Mouse (Mus musculus): ENCODE measurements around the gene Usp29. TPM values are rescaled to one million over a fixed set of nuclear protein-coding genes. Genes with fewer than 3 reads are reported as not detected.
"Not testable (repeated sequence)": the region's sequence is repeated elsewhere in the genome, so short reads cannot be mapped to it uniquely, and the experiment has no call there.

Usp29 gene
- total RNA-seq, 2 experiments from 2014 or later: not detected

GRCm38 (mm10) chr7:6759698-6760097 lies 29.3 kb downstream of the Usp29 start:
- ATAC-seq (replicated peaks; ENCODE audit: low FRiP score, low TSS enrichment, poor library complexity, severe bottlenecking): no peak

- ATAC-seq (replicated peaks; ENCODE audit: low FRiP score, low TSS enrichment, poor library complexity, severe bottlenecking): no peak
Measured at GRCm38 (mm10) chr7:6760170-6760569, 29.8 kb downstream of the Usp29 start.

GRCm38 (mm10) chr7:6765240-6765639 lies 34.9 kb downstream of the Usp29 start:
- no peak for ATAC-seq (replicated peaks; ENCODE audit: low FRiP score, low TSS enrichment, poor library complexity, severe bottlenecking)

- ATAC-seq (replicated peaks; ENCODE audit: low FRiP score, low TSS enrichment, poor library complexity, severe bottlenecking): no peak
Measured at GRCm38 (mm10) chr7:6770286-6770685, 39.9 kb downstream of the Usp29 start.

- ATAC-seq (replicated peaks; ENCODE audit: low FRiP score, low TSS enrichment, poor library complexity, severe bottlenecking): not testable (repeated sequence)
Measured at GRCm38 (mm10) chr7:6773865-6774413, 43.6 kb downstream of the Usp29 start.

- ATAC-seq (replicated peaks; ENCODE audit: low FRiP score, low TSS enrichment, poor library complexity, severe bottlenecking): no peak
Measured at GRCm38 (mm10) chr7:6776314-6777059, 46.1 kb downstream of the Usp29 start.

- ATAC-seq (replicated peaks; ENCODE audit: low FRiP score, low TSS enrichment, poor library complexity, severe bottlenecking): no peak
Measured at GRCm38 (mm10) chr7:6777107-6777506, 46.7 kb downstream of the Usp29 start.

GRCm38 (mm10) chr7:6777689-6778088 lies 47.3 kb downstream of the Usp29 start:
- ATAC-seq (replicated peaks; ENCODE audit: low FRiP score, low TSS enrichment, poor library complexity, severe bottlenecking): no peak

- ATAC-seq (replicated peaks; ENCODE audit: low FRiP score, low TSS enrichment, poor library complexity, severe bottlenecking): no peak
Measured at GRCm38 (mm10) chr7:6779172-6779571, 48.8 kb downstream of the Usp29 start.

- no peak for ATAC-seq (replicated peaks; ENCODE audit: low FRiP score, low TSS enrichment, poor library complexity, severe bottlenecking)
Measured at GRCm38 (mm10) chr7:6781541-6781940, 51.2 kb downstream of the Usp29 start.

GRCm38 (mm10) chr7:6784340-6785073 lies 54.1 kb downstream of the Usp29 start:
- no peak for ATAC-seq (replicated peaks; ENCODE audit: low FRiP score, low TSS enrichment, poor library complexity, severe bottlenecking)

- ATAC-seq (replicated peaks; ENCODE audit: low FRiP score, low TSS enrichment, poor library complexity, severe bottlenecking): no peak
Measured at GRCm38 (mm10) chr7:6787000-6787399, 56.6 kb downstream of the Usp29 start.

GRCm38 (mm10) chr7:6788101-6788500 lies 57.7 kb downstream of the Usp29 start:
- no peak for ATAC-seq (replicated peaks; ENCODE audit: low FRiP score, low TSS enrichment, poor library complexity, severe bottlenecking)

GRCm38 (mm10) chr7:6791286-6792065 lies 61.1 kb downstream of the Usp29 start:
- no peak for ATAC-seq (replicated peaks; ENCODE audit: low FRiP score, low TSS enrichment, poor library complexity, severe bottlenecking)

GRCm38 (mm10) chr7:6793240-6793639 lies 62.9 kb downstream of the Usp29 start:
- ATAC-seq (replicated peaks; ENCODE audit: low FRiP score, low TSS enrichment, poor library complexity, severe bottlenecking): no peak

- no peak for ATAC-seq (replicated peaks; ENCODE audit: low FRiP score, low TSS enrichment, poor library complexity, severe bottlenecking)
Measured at GRCm38 (mm10) chr7:6793811-6794210, 63.4 kb downstream of the Usp29 start.

GRCm38 (mm10) chr7:6797408-6797807 lies 67.0 kb downstream of the Usp29 start:
- no peak for ATAC-seq (replicated peaks; ENCODE audit: low FRiP score, low TSS enrichment, poor library complexity, severe bottlenecking)

GRCm38 (mm10) chr7:6799105-6799805 lies 68.9 kb downstream of the Usp29 start:
- ATAC-seq (replicated peaks; ENCODE audit: low FRiP score, low TSS enrichment, poor library complexity, severe bottlenecking): no peak

Measured in megakaryocyte-erythroid progenitor cell, adult 5-6 weeks (primary cell).